Mouse (Mus musculus) retina, adult 2 months (tissue): Measurements from ENCODE around the gene 1700013G24Rik.

ENCODE experiments used
- DNase-seq: peaks from one replicate; pipeline ENCODE4 v3.0.0-alpha.2; 2012; ENCODE audit warnings: low read depth, low spot score

The 1700013G24Rik gene

GRCm38 (mm10) chr4:137495501-137496100 lies 42.5 kb downstream of the 1700013G24Rik start:
- no peak for DNase-seq

GRCm38 (mm10) chr4:137497367-137497766 lies 44.3 kb downstream of the 1700013G24Rik start:
- DNase-seq: no peak

- no peak for DNase-seq
These were observed 45.0 kb downstream of the 1700013G24Rik start for GRCm38 (mm10) chr4:137497892-137498722.

GRCm38 (mm10) chr4:137498882-137499583 lies 45.9 kb downstream of the 1700013G24Rik start:
- no peak for DNase-seq

GRCm38 (mm10) chr4:137500149-137500548 lies 47.1 kb downstream of the 1700013G24Rik start:
- no peak for DNase-seq

- DNase-seq: no peak
These were observed 47.9 kb downstream of the 1700013G24Rik start for GRCm38 (mm10) chr4:137500953-137501352.

- no peak for DNase-seq
These were observed 49.1 kb downstream of the 1700013G24Rik start for GRCm38 (mm10) chr4:137502183-137502582.

- no peak for DNase-seq
These were observed 49.7 kb downstream of the 1700013G24Rik start for GRCm38 (mm10) chr4:137502801-137503200.

- no peak for DNase-seq
These were observed 50.5 kb downstream of the 1700013G24Rik start for GRCm38 (mm10) chr4:137503509-137503971.
